Mouse (Mus musculus): Measurements from ENCODE around the gene Tcf25. TPM values are rescaled to one million over a fixed set of nuclear protein-coding genes. Genes with fewer than 3 reads are reported as not detected.

The Tcf25 gene
- polyA plus RNA-seq, 1 experiment from 2014 or later, result 54.0 TPM

DNA sequence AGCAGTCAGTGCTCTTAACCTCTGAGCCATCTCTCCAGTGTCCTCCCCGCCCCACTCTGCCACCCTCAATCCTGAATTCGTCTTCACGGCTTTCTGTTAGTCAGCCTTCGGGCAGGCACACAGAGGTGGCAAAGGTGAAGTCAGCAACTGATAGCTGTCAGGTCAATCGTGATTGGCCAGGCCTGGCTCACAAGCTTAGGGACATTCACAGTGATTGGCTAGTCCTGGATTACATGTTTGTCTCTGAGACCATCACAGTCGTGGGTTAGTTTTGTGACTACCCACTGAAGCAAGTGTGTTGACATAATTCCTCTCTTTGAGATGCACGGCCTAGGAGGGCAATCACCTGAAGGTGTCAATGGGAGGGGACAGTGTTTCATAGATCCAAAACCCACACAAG lies 79.7 kb downstream of the Tcf25 start:
- 51% methylated on average over 7 of the region's 7 CpGs for WGBS (ENCODE audit: insufficient replicate concordance)
- Histone ChIP-seq H3K4me1 (ENCODE audit: control insufficient read depth, low read depth, low read length) (peaks cover 3% of the 10 kb centered on the region), H3K4me2 (ENCODE audit: low read depth, low read length) (no peak overlapping the region), H3K27ac (ENCODE audit: low read length) (no peak overlapping the region), H3K9me3 (replicated peaks; ENCODE audit: control insufficient read depth, low read length) (no peaks in the 10 kb centered on the region), H3K36me3 (ENCODE audit: control insufficient read depth, insufficient read depth) (peaks cover 3% of the 10 kb centered on the region; the same call in 1 of the 2 replicates), H3K4me3 (ENCODE audit: low read depth, low read length) (no peak overlapping the region), H3K9ac (ENCODE audit: low read depth, low read length) (no peak overlapping the region), H3K27me3 (ENCODE audit: control insufficient read depth, insufficient read depth, low read depth, low read length) (no peaks in the 10 kb centered on the region)
- ATAC-seq (ENCODE audit: low read depth), result no peak

Other genes with a start within 250 kb of the Tcf25 start
- 0.74 and 0.89 TPM in 2 replicates for gene Sult5a1, start 215.4 kb upstream of the Tcf25 start, polyA plus RNA-seq (2015; fragmentation: Nextera tagmentation; extraction: Ambion mirVana)
- gene Dpep1, start 187.5 kb upstream of the Tcf25 start, polyA plus RNA-seq (2015; fragmentation: Nextera tagmentation; extraction: Ambion mirVana), result 0.12 and 0.39 TPM in 2 replicates
- gene Chmp1a, start 161.0 kb upstream of the Tcf25 start, polyA plus RNA-seq (2015; fragmentation: Nextera tagmentation; extraction: Ambion mirVana), result 55.9 and 59.6 TPM in 2 replicates
- 0.14 and 0.21 TPM in 2 replicates for gene Spata33, start 160.9 kb upstream of the Tcf25 start, polyA plus RNA-seq (2015; fragmentation: Nextera tagmentation; extraction: Ambion mirVana)
- gene Cdk10, start 148.9 kb upstream of the Tcf25 start, polyA plus RNA-seq (2015; fragmentation: Nextera tagmentation; extraction: Ambion mirVana), result 8.8 and 8.9 TPM in 2 replicates
- gene Spata2l, start 137.5 kb upstream of the Tcf25 start, polyA plus RNA-seq (2015; fragmentation: Nextera tagmentation; extraction: Ambion mirVana), result 3.2 and 3.3 TPM in 2 replicates
- gene Zfp276, start 119.6 kb upstream of the Tcf25 start, polyA plus RNA-seq (2015; fragmentation: Nextera tagmentation; extraction: Ambion mirVana), result 7.5 and 7.8 TPM in 2 replicates
- 4.8 and 5.6 TPM in 2 replicates for gene Vps9d1, start 119.4 kb upstream of the Tcf25 start, polyA plus RNA-seq (2015; fragmentation: Nextera tagmentation; extraction: Ambion mirVana)
- 14.4 and 14.8 TPM in 2 replicates for gene Fanca, start 55.2 kb upstream of the Tcf25 start, polyA plus RNA-seq (2015; fragmentation: Nextera tagmentation; extraction: Ambion mirVana)
- 2.3 and 2.4 TPM in 2 replicates for gene Spire2, start 41.0 kb upstream of the Tcf25 start, polyA plus RNA-seq (2015; fragmentation: Nextera tagmentation; extraction: Ambion mirVana)
- gene Mc1r, start 33.4 kb downstream of the Tcf25 start, polyA plus RNA-seq (2015; fragmentation: Nextera tagmentation; extraction: Ambion mirVana), result not detected in 2 replicates
- 0.35 and 0.64 TPM in 2 replicates for gene Tubb3, start 37.7 kb downstream of the Tcf25 start, polyA plus RNA-seq (2015; fragmentation: Nextera tagmentation; extraction: Ambion mirVana)
- 9.9 and 11.3 TPM in 2 replicates for gene Def8, start 49.8 kb downstream of the Tcf25 start, polyA plus RNA-seq (2015; fragmentation: Nextera tagmentation; extraction: Ambion mirVana)
- 21.9 and 24.0 TPM in 2 replicates for gene Afg3l1, start 104.2 kb downstream of the Tcf25 start, polyA plus RNA-seq (2015; fragmentation: Nextera tagmentation; extraction: Ambion mirVana)
- 0.15 and 0.21 TPM in 2 replicates for gene Dbndd1, start 141.7 kb downstream of the Tcf25 start, polyA plus RNA-seq (2015; fragmentation: Nextera tagmentation; extraction: Ambion mirVana)
- 2.5 and 2.7 TPM in 2 replicates for gene Gas8, start 145.1 kb downstream of the Tcf25 start, polyA plus RNA-seq (2015; fragmentation: Nextera tagmentation; extraction: Ambion mirVana)